Mouse (Mus musculus) left cerebral cortex, adult 6 months (tissue): ENCODE data around the gene Fsd1l. TPM values are rescaled to one million over a fixed set of nuclear protein-coding genes. Genes with fewer than 3 reads are reported as not detected.

Experiments
- long read RNA-seq, 2 experiments: library from polyadenylated mRNA; unstranded; transcript quantifications; one replicate each; pipeline ENCODE4 v2.0.0; 2019 to 2020
- polyA plus RNA-seq: library from polyadenylated mRNA; unstranded; fragments of <200 nt; fragmentation: Nextera tagmentation; gene quantifications from 2 replicates; pipeline ENCODE4 v1.2.3, GENCODE M21; 2021

Fsd1l gene
- 4.2 and 5.1 TPM in 2 replicates for polyA plus RNA-seq
- long read RNA-seq, experiment 1, partial matches to known transcripts: 2 of 13 reads
- long read RNA-seq, experiment 1, other reads (novel, unspliced or antisense): 9 of 13 reads
- long read RNA-seq, experiment 2, partial matches to known transcripts: 0 of 2 reads
- long read RNA-seq, experiment 2, other reads (novel, unspliced or antisense): 2 of 2 reads

GRCm38 (mm10) chr4:53631316-53632010, at the start of gene Fsd1l:
Gene Fsd1l, plus strand, starts transcription at chr4:53631471.

GRCm38 (mm10) chr4:53713704-53714050, 82.4 kb downstream of the Fsd1l start, which contains the start of gene Fktn:
Gene Fktn, plus strand, starts transcription at chr4:53713998.

Other genes with a start within 250 kb of the Fsd1l start
- gene Slc44a1, start 191.1 kb upstream of the Fsd1l start, polyA plus RNA-seq: 15.2 and 57.4 TPM in 2 replicates
- 12.0 and 13.2 TPM in 2 replicates for gene Fktn, start 82.5 kb downstream of the Fsd1l start, polyA plus RNA-seq
- 0.04 TPM in 1 of 2 replicates, not detected in the other for gene Tal2, start 148.2 kb downstream of the Fsd1l start, polyA plus RNA-seq
- gene Tmem38b, start 194.6 kb downstream of the Fsd1l start, polyA plus RNA-seq: 7.9 and 8.1 TPM in 2 replicates